Mouse (Mus musculus) A20 (cell line): ENCODE data around the gene Fam174b.

ENCODE experiments used
- DNase-seq: peaks from one replicate; pipeline ENCODE4 v3.0.0-alpha.2; 2011; ENCODE audit warnings: low read depth, low spot score

Gene Fam174b

GRCm38 (mm10) chr7:73813887-73814286 is 73.8 kb downstream of the Fam174b start:
- DNase-seq = no peak

- no peak for DNase-seq
Measured at GRCm38 (mm10) chr7:73814454-73814853, 74.4 kb downstream of the Fam174b start.

- DNase-seq = no peak
Measured at GRCm38 (mm10) chr7:73816255-73816996, 76.3 kb downstream of the Fam174b start.

- no peak for DNase-seq
Measured at GRCm38 (mm10) chr7:73819366-73819765, 79.3 kb downstream of the Fam174b start.
